Mouse (Mus musculus) liver, embryonic 14.5 days (tissue): ENCODE results near the gene Nufip1.

ENCODE experiments used
- CTCF ChIP-seq: IDR thresholded peaks from 2 replicates; pipeline ENCODE4 v1.5.1; 2016; ENCODE audit warnings: antibody characterized with exemption, low read depth, control low read depth
- EP300 ChIP-seq: IDR thresholded peaks from 2 replicates; pipeline ENCODE4 v1.6.1; 2016; ENCODE audit warnings: antibody characterized with exemption, low read depth

- TF ChIP-seq CTCF (no peak), EP300 (no peak)
Observed at GRCm38 (mm10) chr14:76127311-76127710, 16.6 kb downstream of the Nufip1 start.
